Mouse (Mus musculus): ENCODE measurements at regions not wholly inside any gene's neighbourhood (a gene's known extent, or its start where the extent isn't known, plus 50 kb on each side); places are given as distances from the start of the nearest gene placed in this dataset.

- TF ChIP-seq CTCF (IDR thresholded peaks at IDR 0.05; ENCODE audit: low read depth, low read length) (no peak), POLR2A (IDR thresholded peaks at IDR 0.05; ENCODE audit: extremely low read depth, insufficient read depth, low read length) (no peak)
These were observed 398.1 kb downstream of the Lmo4 start for GRCm38 (mm10) chr3:143806940-143807339.

Measured in liver, adult 2 months (tissue).